Mouse (Mus musculus) MEL (cell line): ENCODE measurements at regions not wholly inside any gene's neighbourhood (a gene's known extent, or its start where the extent isn't known, plus 50 kb on each side); places are given as distances from the start of the nearest gene placed in this dataset.

ENCODE experiments used
- BHLHE40 ChIP-seq: IDR thresholded peaks from 2 replicates; pipeline ENCODE4 v1.6.1; 2012; ENCODE audit warnings: low read depth, mild to moderate bottlenecking, inconsistent platforms, low read length, improper control_type of control experiment, borderline replicate concordance
- CHD2 ChIP-seq: IDR thresholded peaks from 2 replicates; pipeline ENCODE4 v1.6.1; 2011; ENCODE audit warnings: low read length, improper control_type of control experiment
- CTCF ChIP-seq, 3 experiments: IDR thresholded peaks in 2 of 3; conservative IDR thresholded peaks in 1 of 3; 2 replicates each; pipeline ENCODE4 v1.5.1; 2011 to 2012; ENCODE audit warnings: low read length in 3 of 3, low read depth in 2 of 3, mild to moderate bottlenecking in 2 of 3, improper control_type of control experiment in 1 of 3, inconsistent platforms in 1 of 3, mixed read lengths in 1 of 3, moderate library complexity in 1 of 3; ENCODE audit not compliant: control insufficient read depth in 1 of 3, insufficient read depth in 1 of 3, poor library complexity in 1 of 3, severe bottlenecking in 1 of 3
- EP300 ChIP-seq, 2 experiments: IDR thresholded peaks; 2 replicates each; pipeline ENCODE4 v1.6.1; 2011; ENCODE audit warnings: improper control_type of control experiment in 2 of 2, low read length in 2 of 2, low read depth in 1 of 2, mild to moderate bottlenecking in 1 of 2
- ETS1 ChIP-seq: IDR thresholded peaks from 2 replicates; pipeline ENCODE4 v1.6.1; 2012; ENCODE audit warnings: low read depth, mild to moderate bottlenecking, inconsistent platforms, low read length, improper control_type of control experiment, moderate library complexity
- HCFC1 ChIP-seq: IDR thresholded peaks from 2 replicates; pipeline ENCODE4 v1.6.1; 2012; ENCODE audit warnings: low read depth, mild to moderate bottlenecking, inconsistent platforms, low read length, improper control_type of control experiment, moderate library complexity
- JUND ChIP-seq: IDR thresholded peaks from 2 replicates; pipeline ENCODE4 v1.6.1; 2011; ENCODE audit warnings: low read depth, mild to moderate bottlenecking, improper control_type of control experiment, low read length
- MAZ ChIP-seq: IDR thresholded peaks from 2 replicates; pipeline ENCODE4 v1.6.1; 2012; ENCODE audit warnings: low read depth, mild to moderate bottlenecking, inconsistent platforms, low read length, improper control_type of control experiment
- NELFE ChIP-seq: IDR thresholded peaks from 2 replicates; pipeline ENCODE4 v1.6.1; 2011; ENCODE audit warnings: low read depth, low read length, improper control_type of control experiment
- POLR2A ChIP-seq, 2 experiments: IDR thresholded peaks; 2 replicates each; pipeline ENCODE4 v1.6.1; 2011 to 2012; ENCODE audit warnings: low read length in 2 of 2, mild to moderate bottlenecking in 2 of 2, control low read depth in 1 of 2, improper control_type of control experiment in 1 of 2, low read depth in 1 of 2, moderate library complexity in 1 of 2; ENCODE audit not compliant: control insufficient read depth in 1 of 2, insufficient read depth in 1 of 2, poor library complexity in 1 of 2
- POLR2AphosphoS5 ChIP-seq: IDR thresholded peaks from 2 replicates; pipeline ENCODE4 v1.6.1; 2012; ENCODE audit warnings: low read depth, borderline replicate concordance, mild to moderate bottlenecking, inconsistent platforms, low read length, moderate library complexity, mixed read lengths
- TBP ChIP-seq: IDR thresholded peaks from 2 replicates; pipeline ENCODE4 v1.8.0; 2011; ENCODE audit warnings: low read depth, low read length, improper control_type of control experiment
- USF1 ChIP-seq: IDR thresholded peaks from 2 replicates; pipeline ENCODE4 v1.6.1; 2014; ENCODE audit warnings: low read depth, mild to moderate bottlenecking, inconsistent platforms, low read length, improper control_type of control experiment, moderate library complexity

GRCm38 (mm10) chr11:45088286-45088685 lies 471.2 kb downstream of the Ebf1 start:
- TF ChIP-seq CTCF (IDR thresholded peaks at IDR 0.05 in 2 of 3, conservative IDR thresholded peaks at IDR 0.05 in 1 of 3; ENCODE audit: control insufficient read depth in 1 of 3, insufficient read depth in 1 of 3, low read depth in 2 of 3, low read length in 3 of 3, poor library complexity in 1 of 3, severe bottlenecking in 1 of 3) (no peak), HCFC1 (no peak), BHLHE40 (no peak), MAZ (no peak), POLR2A (IDR thresholded peaks at IDR 0.05; ENCODE audit: control insufficient read depth in 1 of 2, insufficient read depth in 1 of 2, low read depth in 1 of 2, low read length in 2 of 2, poor library complexity in 1 of 2) (no peak), EP300 (IDR thresholded peaks at IDR 0.05; ENCODE audit: low read depth in 1 of 2, low read length in 2 of 2) (no peak), POLR2AphosphoS5 (no peak), TBP (no peak), NELFE (no peak), ETS1 (no peak), USF1 (no peak), CHD2 (no peak), JUND (no peak)
